Mouse (Mus musculus): ENCODE data around the gene Fam162a. TPM values are rescaled to one million over a fixed set of nuclear protein-coding genes. Genes with fewer than 3 reads are reported as not detected.
"Not testable (repeated sequence)": the region's sequence is repeated elsewhere in the genome, so short reads cannot be mapped to it uniquely, and the experiment has no call there.

Fam162a gene
- polyA plus RNA-seq, 1 experiment, result 65.6 TPM

DNA sequence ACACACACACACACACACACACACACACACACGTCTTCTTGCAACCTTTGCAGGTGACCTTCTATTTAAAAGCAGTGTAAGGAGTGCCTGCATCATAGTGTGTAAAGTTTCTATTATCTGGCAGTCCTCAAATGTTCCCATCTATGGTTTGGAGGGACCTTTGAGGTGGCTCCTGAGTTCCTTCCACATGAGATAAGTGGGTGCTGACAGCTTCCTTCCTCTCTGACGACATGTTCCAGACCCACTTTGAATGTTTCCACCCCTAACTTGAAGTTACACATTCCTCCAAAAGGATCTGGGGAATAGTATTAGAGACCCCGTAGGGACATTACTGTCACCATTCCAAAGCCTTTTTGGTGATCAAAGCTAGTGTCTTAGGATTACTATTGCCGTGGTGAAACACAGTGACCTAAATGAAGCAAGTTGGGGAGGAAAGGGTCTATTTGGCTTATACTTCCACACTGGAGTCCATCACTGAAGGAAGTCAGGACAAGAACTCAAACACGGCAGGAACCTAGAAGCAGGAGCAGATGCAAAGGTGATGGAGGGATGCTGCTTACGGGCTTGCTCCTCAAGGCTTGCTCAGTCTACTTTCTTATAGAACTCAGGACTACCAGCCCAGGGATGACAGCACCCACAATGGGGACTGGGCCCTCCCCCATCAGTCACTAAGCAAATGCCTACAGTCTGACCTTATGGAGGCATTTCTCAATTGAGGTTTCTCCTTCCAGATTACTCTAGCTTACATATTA, 17.7 kb downstream of the Fam162a start:
- H3K4me3 ChIP-seq (replicated peaks; ENCODE audit: control insufficient read depth, low read depth, low read length), result no peak overlapping the region
- TF ChIP-seq CTCF (IDR thresholded peaks at IDR 0.05; ENCODE audit: control insufficient read depth, insufficient read depth, low read length) (no peak), POLR2A (IDR thresholded peaks at IDR 0.05; ENCODE audit: borderline replicate concordance, control insufficient read depth, low read depth, low read length) (no peak)
- WGBS, result 70% methylated on average over 6 of the region's 6 CpGs
- no peak overlapping the region for H3K27ac ChIP-seq (ENCODE audit: control insufficient read depth, insufficient read depth, low read depth, low read length, poor library complexity)
- no peaks in the 10 kb centered on the region for H3K4me1 ChIP-seq (ENCODE audit: control insufficient read depth, insufficient read depth, low read length)

- TF ChIP-seq POLR2A (IDR thresholded peaks at IDR 0.05; ENCODE audit: borderline replicate concordance, control insufficient read depth, low read depth, low read length), result no peak
- TF ChIP-seq CTCF (IDR thresholded peaks at IDR 0.05; ENCODE audit: control insufficient read depth, insufficient read depth, low read length), result no peak
- no peak overlapping the region for H3K4me3 ChIP-seq (replicated peaks; ENCODE audit: control insufficient read depth, low read depth, low read length)
- no peak overlapping the region for H3K27ac ChIP-seq (ENCODE audit: control insufficient read depth, insufficient read depth, low read depth, low read length, poor library complexity)
- WGBS, result 75% methylated on average over 6 of the region's 6 CpGs
- H3K4me1 ChIP-seq (ENCODE audit: control insufficient read depth, insufficient read depth, low read length), result no peaks in the 10 kb centered on the region
These were observed 19.9 kb downstream of the Fam162a start for GRCm38 (mm10) chr16:36051491-36051890.

DNA sequence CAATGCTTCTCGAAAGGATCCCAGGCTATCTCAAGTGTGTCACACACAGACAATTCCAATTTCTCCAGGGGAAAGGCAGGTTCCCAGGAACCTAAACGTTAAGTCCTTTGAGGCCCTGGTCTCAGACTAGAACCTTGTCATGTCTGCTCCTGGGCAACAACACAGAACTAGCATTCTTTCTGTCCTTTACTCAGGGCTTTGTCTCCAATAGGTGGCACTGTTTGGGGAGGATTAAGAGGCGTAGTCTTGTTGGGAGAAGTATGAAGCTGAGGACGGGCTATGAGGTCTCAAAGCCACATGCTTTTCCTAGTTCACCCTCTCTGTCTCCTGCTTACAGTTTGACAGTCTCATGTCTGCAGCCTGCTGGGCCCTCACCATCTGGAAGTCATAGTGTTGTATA, 23.9 kb downstream of the Fam162a start:
- no peak overlapping the region for H3K4me3 ChIP-seq (replicated peaks; ENCODE audit: control insufficient read depth, low read depth, low read length)
- H3K27ac ChIP-seq (ENCODE audit: control insufficient read depth, insufficient read depth, low read depth, low read length, poor library complexity), result no peak overlapping the region
- 87% methylated on average over 4 of the region's 4 CpGs for WGBS
- TF ChIP-seq CTCF (IDR thresholded peaks at IDR 0.05; ENCODE audit: control insufficient read depth, insufficient read depth, low read length), result no peak
- no peaks in the 10 kb centered on the region for H3K4me1 ChIP-seq (ENCODE audit: control insufficient read depth, insufficient read depth, low read length)

DNA sequence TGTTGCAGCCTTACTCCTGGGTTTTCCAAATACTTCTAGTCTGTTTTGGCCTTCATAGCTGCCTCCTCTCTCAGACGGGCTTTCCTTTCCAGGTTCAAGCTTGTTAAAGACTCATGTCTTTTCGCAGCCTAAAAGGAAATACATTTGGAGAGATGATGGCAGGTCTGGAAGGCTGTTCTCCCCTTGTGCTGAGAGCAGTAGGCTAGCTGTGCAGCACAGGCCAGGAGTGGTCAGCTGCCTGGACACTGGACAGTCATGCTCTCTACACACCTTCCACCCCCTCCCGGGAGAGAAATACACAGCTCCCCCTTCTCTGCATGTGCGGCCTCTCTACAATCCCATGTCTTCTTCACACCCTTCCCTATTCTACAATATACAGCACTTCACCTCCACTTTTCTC, 27.4 kb downstream of the Fam162a start:
- no peaks in the 10 kb centered on the region for H3K4me1 ChIP-seq (ENCODE audit: control insufficient read depth, insufficient read depth, low read length)
- H3K27ac ChIP-seq (ENCODE audit: control insufficient read depth, insufficient read depth, low read depth, low read length, poor library complexity), result no peak overlapping the region
- 90% methylated on average over 4 of the region's 4 CpGs for WGBS

GRCm38 (mm10) chr16:36043073-36043472, 28.3 kb downstream of the Fam162a start:
- no peak for TF ChIP-seq CTCF (IDR thresholded peaks at IDR 0.05; ENCODE audit: control insufficient read depth, insufficient read depth, low read length)
- TF ChIP-seq POLR2A (IDR thresholded peaks at IDR 0.05; ENCODE audit: borderline replicate concordance, control insufficient read depth, low read depth, low read length), result no peak
- H3K4me1 ChIP-seq (ENCODE audit: control insufficient read depth, insufficient read depth, low read length), result no peaks in the 10 kb centered on the region
- 88% methylated on average over 10 of the region's 10 CpGs for WGBS
- no peak overlapping the region for H3K27ac ChIP-seq (ENCODE audit: control insufficient read depth, insufficient read depth, low read depth, low read length, poor library complexity)
- no peak overlapping the region for H3K4me3 ChIP-seq (replicated peaks; ENCODE audit: control insufficient read depth, low read depth, low read length)

More for the DNA sequence above, 27.4 kb downstream of the Fam162a start:
- TF ChIP-seq CTCF (IDR thresholded peaks at IDR 0.05; ENCODE audit: control insufficient read depth, insufficient read depth, low read length) (no peak), POLR2A (IDR thresholded peaks at IDR 0.05; ENCODE audit: borderline replicate concordance, control insufficient read depth, low read depth, low read length) (no peak)
- no peak overlapping the region for H3K4me3 ChIP-seq (replicated peaks; ENCODE audit: control insufficient read depth, low read depth, low read length)

- WGBS, result 7% methylated on average over 11 of the region's 11 CpGs
- Histone ChIP-seq H3K4me1 (ENCODE audit: control insufficient read depth, insufficient read depth, low read length) (no peaks in the 10 kb centered on the region), H3K27ac (ENCODE audit: control insufficient read depth, insufficient read depth, low read depth, low read length, poor library complexity) (peak overlapping the region; percentile 72), H3K4me3 (replicated peaks; ENCODE audit: control insufficient read depth, low read depth, low read length) (peak overlapping the region; percentile 93)
- no peak for TF ChIP-seq CTCF (IDR thresholded peaks at IDR 0.05; ENCODE audit: control insufficient read depth, insufficient read depth, low read length)
- no peak for TF ChIP-seq POLR2A (IDR thresholded peaks at IDR 0.05; ENCODE audit: borderline replicate concordance, control insufficient read depth, low read depth, low read length)
These were observed 29.8 kb downstream of the Fam162a start for GRCm38 (mm10) chr16:36041625-36042020.

- TF ChIP-seq CTCF (IDR thresholded peaks at IDR 0.05; ENCODE audit: control insufficient read depth, insufficient read depth, low read length) (no peak), POLR2A (IDR thresholded peaks at IDR 0.05; ENCODE audit: borderline replicate concordance, control insufficient read depth, low read depth, low read length) (peak; percentile 60; the same call in 1 of the 2 replicates)
- WGBS, result under 1% methylated on average over 39 of the region's 39 CpGs
- Histone ChIP-seq H3K4me3 (replicated peaks; ENCODE audit: control insufficient read depth, low read depth, low read length) (peak within 1 kb of the TSS; percentile 93), H3K4me1 (ENCODE audit: control insufficient read depth, insufficient read depth, low read length) (no peaks in the 10 kb centered on the region), H3K27ac (ENCODE audit: control insufficient read depth, insufficient read depth, low read depth, low read length, poor library complexity) (peak within 1 kb of the TSS; percentile 72)
These were observed 30.5 kb downstream of the Fam162a start, which contains the start of gene Wdr5b for GRCm38 (mm10) chr16:36040640-36041624. Gene Wdr5b (plus strand): TSS chr16:36041190.

DNA sequence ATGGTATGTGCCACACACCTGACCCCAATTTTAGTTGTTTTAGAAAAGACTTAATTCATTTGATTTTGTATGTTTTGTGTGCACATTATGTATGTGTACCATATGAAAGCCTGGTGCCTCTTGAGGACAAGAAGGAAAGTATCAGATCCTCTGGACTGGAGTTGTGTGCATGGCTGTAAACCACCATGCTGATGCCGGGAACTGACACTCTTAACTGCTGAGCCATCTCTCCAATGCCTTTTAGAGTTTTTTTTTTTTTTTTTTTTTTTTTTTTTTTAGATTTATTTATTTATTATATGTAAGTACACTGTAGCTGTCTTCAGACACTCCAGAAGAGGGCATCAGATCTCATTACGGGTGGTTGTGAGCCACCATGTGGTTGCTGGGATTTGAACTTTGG, 43.3 kb downstream of the Fam162a start:
- not testable (repeated sequence) for H3K4me3 ChIP-seq (replicated peaks; ENCODE audit: control insufficient read depth, low read depth, low read length); H3K4me1 ChIP-seq (ENCODE audit: control insufficient read depth, insufficient read depth, low read length); H3K27ac ChIP-seq (ENCODE audit: control insufficient read depth, insufficient read depth, low read depth, low read length, poor library complexity)
- WGBS, result 84% methylated on average over 1 of the region's 2 CpGs

Data from bone marrow, adult 2 months (tissue).